Mouse (Mus musculus): ENCODE results near the gene Sft2d1.
A peak's percentile ranks its signal among the peaks of the same experiment; 100 is the strongest.
"Not testable (repeated sequence)": the region's sequence is repeated elsewhere in the genome, so short reads cannot be mapped to it uniquely, and the experiment has no call there.

Gene Sft2d1

GRCm38 (mm10) chr17:8302772-8303438 is 8.0 kb upstream of the Sft2d1 start:
- DNase-seq (ENCODE audit: low spot score in 2 of 2) = no peak

DNA sequence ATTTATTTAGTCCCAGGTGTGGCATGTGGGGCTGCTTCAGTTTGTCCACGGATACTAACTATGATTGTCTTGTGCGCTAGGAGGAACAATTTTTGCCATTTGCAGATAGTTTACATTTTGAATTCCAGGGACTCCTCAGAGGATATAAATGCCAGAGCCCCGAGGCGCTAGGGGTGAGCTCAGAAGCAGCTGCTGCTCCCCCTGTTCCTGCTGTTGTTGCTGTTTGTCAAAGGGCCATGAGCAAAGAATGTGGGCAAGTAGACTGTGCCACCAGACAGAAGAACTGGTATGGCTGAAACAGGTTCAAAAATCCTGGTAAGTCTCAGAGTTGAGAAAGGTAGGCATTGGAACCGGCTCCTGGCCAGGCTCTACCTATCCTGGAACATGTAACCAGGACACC is 7.2 kb upstream of the Sft2d1 start:
- DNase-seq (ENCODE audit: low spot score in 2 of 2) = no peak

DNA sequence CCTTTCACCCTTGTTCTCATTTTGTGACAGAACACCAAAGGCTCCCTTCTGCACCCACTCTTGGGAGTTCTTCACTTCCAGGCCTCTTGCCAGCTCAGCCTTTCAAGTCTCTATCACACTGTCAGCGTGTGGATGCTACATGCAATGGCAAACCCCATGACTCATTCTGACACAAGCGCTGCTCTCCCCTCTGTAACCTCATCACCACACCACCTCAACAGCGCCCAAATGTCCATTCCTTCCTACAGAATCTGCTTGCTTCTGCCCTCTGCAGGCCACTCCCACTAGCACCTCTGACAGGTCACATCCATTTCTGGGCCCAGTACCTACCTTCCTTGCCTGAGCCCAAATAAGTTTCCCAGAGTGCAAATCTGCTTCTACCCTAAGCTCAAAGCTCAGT is 5.1 kb upstream of the Sft2d1 start:
- DNase-seq (ENCODE audit: low spot score in 2 of 2) = no peak

DNA sequence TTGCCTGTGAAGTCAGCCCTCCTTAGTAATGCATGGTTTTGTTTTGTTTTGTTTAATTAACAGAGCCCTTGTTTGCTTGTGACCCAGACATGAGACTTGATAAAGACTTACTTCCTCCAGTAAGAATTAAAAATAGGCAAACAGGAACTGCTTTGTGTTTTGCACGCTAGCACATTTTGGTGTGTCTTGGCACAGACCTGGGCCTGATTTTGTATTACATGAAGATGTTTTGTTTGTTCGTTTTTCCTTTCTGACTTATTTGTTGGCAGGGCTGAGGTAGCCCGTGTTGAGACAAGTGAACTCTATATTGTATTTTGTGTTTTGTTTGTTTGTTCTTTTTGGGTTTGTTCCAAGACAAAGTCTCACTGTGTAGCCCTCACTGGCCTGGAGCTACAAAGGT is 849 bp downstream of the Sft2d1 start:
- no peak for DNase-seq (ENCODE audit: low spot score in 2 of 2)

- DNase-seq (ENCODE audit: low spot score in 2 of 2) = no peak
These were observed 3.1 kb downstream of the Sft2d1 start for GRCm38 (mm10) chr17:8313976-8314375.

DNA sequence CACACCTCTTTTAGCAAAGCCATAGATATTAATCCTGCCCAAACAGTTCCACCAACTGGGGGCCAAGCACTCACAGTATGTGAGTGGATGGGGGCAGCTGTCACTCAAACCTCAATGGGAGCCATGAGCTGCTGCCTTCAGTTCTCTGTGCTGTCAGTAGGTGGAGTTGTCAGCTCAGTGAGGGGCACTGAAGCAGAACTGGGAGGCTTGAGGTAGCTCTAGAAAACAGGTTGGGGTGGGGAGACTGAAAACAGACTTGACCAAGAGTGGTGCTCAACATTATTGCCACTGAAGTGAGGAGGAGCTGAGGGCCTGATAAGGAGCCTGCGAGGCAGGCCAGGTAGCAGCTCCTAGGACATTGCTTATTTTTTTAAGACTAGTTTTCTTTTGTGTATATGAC is 5.3 kb downstream of the Sft2d1 start:
- DNase-seq (ENCODE audit: low spot score in 2 of 2) = peak in 1 of 2 experiments; percentile 17

GRCm38 (mm10) chr17:8326877-8327276 is 16.0 kb downstream of the Sft2d1 start:
- not testable (repeated sequence) for DNase-seq (ENCODE audit: low spot score in 2 of 2)

DNA sequence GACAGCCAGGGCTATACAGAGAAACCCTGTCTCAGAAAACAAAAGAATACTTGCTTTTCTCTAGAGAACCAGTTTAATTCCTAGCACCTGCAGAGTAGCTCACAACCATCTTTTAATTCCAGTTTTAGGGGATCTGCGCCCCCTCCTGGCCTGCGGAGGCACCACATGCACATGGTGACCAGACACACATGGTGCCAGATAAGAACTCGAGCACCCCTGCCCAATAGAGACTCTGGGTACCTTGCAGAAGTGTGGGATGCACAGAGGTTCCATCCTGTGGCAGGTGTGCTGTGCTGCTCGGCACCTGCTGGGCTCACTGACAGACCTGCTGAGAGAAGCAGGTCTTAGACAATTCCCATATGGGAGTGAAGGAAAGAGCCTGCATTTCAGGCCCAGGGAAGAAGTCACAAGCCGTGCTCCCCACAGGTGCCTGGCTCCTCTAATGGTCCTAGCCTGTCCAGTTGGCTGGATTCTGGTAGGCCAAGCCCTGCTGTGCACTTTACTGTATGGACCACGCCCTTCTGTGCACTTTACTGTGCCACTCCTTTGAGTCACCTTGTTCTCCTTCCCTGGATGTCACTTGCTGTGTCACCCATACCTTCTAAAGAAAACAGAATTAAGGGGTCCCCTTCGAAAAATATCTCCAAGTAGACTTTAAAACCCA is 17.7 kb downstream of the Sft2d1 start:
- no peak for DNase-seq (ENCODE audit: low spot score in 2 of 2)

GRCm38 (mm10) chr17:8330602-8331001 is 19.7 kb downstream of the Sft2d1 start:
- no peak for DNase-seq (ENCODE audit: low spot score in 2 of 2)

- not testable (repeated sequence) for DNase-seq (ENCODE audit: low spot score in 2 of 2)
These were observed 26.3 kb downstream of the Sft2d1 start, which contains the start of gene Prr18 for GRCm38 (mm10) chr17:8337159-8337558. Gene Prr18 (plus strand): TSS chr17:8337459.

- DNase-seq (ENCODE audit: low spot score in 2 of 2) = peak in 1 of 2 experiments; percentile 14
These were observed 28.9 kb downstream of the Sft2d1 start for GRCm38 (mm10) chr17:8339666-8340374.

DNA sequence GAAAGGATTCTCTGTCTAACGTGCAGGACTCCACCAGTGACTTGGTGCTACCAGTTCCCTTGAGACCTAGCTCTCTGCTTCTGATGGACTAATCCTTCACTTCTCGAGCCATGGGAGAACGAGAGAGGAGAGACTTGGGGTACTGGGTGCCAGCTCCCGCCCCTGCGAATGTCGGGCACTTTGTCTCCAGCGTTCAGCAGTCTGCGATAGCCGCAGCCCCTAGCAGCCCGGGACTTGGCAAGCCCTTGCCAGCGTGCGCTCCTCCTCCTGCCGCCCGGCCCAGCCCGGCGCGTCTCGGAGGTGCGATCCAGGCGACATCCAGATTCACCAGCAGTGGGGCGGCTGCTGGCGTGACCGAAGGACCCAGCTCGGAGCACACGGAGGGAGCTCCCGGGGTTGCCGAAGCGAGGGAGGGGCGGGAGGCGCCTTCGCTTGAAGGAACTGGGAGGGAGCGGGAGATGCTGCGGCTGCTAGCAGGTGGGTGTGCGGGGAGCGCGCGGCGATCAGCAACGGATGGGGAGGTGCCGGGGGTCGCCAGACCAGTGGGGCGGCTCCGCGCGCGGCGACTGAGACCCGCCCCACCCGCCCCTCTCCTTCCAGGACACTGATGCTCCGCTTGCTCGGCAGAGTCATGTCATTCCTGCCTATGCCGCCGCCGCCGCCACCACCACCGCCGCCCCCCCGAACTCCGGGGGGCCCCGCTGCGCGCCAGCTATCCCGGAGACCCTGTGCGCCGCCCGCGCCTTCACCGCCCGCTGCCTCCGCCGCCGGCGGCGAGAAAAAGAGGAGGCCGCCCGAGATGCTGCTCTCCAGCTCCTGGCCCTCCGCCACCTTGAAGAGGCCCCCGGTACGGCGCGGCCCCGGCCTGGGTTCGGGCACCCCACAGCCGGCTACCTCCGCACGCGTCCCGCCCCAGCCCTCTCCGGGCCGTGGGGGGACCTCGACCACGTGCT is 29.8 kb downstream of the Sft2d1 start:
- DNase-seq (ENCODE audit: low spot score in 2 of 2) = peak; percentile 64 to 68

- no peak for DNase-seq (ENCODE audit: low spot score in 2 of 2)
These were observed 30.6 kb downstream of the Sft2d1 start for GRCm38 (mm10) chr17:8341360-8341963.

GRCm38 (mm10) chr17:8342706-8343105 is 31.8 kb downstream of the Sft2d1 start:
- no peak for DNase-seq (ENCODE audit: low spot score in 2 of 2)

- no peak for DNase-seq (ENCODE audit: low spot score in 2 of 2)
These were observed 32.5 kb downstream of the Sft2d1 start for GRCm38 (mm10) chr17:8343416-8343815.

GRCm38 (mm10) chr17:8347765-8348285 is 36.9 kb downstream of the Sft2d1 start:
- DNase-seq (ENCODE audit: low spot score in 2 of 2) = peak in 1 of 2 experiments; percentile 8

GRCm38 (mm10) chr17:8348941-8349340 is 38.0 kb downstream of the Sft2d1 start:
- DNase-seq (ENCODE audit: low spot score in 2 of 2) = peak in 1 of 2 experiments; percentile 7

DNA sequence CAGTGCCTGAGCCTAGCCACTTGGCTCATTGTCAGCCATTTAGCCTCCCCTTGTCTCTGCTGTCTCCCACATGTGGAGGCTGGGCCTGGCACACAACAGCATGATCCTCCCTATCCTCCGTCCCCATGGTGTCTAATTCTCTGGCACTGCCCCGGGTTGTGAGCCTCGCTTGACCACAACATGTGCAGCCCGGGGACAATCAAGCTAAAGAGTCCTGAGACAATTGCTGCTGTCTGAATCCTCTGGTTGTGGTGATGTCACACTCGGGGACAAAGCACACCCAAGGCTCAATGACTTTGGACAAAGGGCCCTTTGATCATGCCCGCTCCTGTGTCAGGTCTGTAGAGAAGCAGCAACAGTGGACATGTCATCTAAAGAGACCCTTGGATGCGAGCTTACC is 40.2 kb downstream of the Sft2d1 start:
- no peak for DNase-seq (ENCODE audit: low spot score in 2 of 2)

DNA sequence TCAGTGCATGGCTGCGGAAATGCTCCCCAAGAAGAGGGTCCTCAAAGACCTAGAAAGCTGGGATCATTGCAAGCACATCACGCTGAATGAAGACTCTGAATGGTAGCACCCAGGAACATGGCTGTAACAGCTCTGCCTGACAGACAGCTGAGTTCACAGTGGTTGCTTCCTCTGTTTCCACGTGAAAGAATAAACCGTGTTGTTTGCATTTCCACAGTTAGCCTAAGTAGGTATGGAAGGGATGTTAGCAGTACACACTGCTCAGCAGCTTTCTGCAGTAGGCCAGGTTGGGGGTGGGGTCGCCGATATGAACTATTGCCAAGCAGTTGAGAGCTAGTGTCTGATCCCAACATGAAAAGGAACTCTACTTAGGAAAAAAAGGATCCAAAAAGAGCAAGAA is 44.8 kb downstream of the Sft2d1 start, which contains the start of gene T2:
TSS of gene T2 (plus strand) at position 301 of the 400 bp plus-strand sequence.
- no peak for DNase-seq (ENCODE audit: low spot score in 2 of 2)

DNA sequence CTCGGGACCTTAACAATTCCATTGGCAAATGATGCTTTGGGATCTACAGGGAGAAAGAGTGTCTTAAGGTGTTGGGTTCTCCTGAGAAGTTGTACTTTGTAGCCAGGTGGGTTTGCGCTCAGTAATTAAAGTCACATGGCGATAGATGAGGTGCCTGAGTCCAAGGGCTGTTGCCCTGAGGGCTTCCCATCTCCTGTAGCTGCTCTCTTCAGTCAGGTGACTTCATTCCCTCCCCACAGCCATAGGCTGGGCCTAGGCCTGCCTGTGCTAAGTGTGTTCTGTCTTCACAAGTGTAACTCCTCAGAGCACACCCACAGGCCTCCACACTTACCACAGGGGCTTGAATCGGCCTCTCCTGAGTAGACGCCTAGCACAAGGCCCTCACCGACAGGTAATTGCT is 46.6 kb downstream of the Sft2d1 start:
- no peak for DNase-seq (ENCODE audit: low spot score in 2 of 2)

- DNase-seq (ENCODE audit: low spot score in 2 of 2) = no peak
These were observed 50.0 kb downstream of the Sft2d1 start for GRCm38 (mm10) chr17:8360876-8361275.
